Mouse (Mus musculus): ENCODE results near the gene Myo1e. TPM values are rescaled to one million over a fixed set of nuclear protein-coding genes. Genes with fewer than 3 reads are reported as not detected.

Myo1e gene
- polyA plus RNA-seq, 1 experiment from 2014 or later, result 9.0 TPM

DNA sequence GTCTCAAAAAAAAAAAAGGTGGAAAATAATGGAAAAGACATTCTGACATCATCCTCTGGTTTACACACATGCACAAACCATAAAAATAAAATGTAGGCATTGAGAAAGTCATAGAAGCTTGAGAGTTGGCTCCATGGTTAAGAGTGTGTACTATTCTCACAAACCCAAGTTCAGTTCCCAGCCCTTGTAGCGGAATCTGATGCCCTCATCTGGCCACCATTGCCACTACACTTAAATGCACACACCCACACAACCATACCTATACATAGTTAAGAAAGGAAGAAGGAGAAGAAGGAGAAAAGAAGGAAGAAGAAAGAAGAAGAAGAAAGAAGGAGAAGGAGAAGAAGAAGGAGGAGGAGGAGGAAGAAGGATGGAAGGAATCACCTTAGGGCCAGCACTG is 106.9 kb downstream of the Myo1e start:
- WGBS, result 100% methylated on average over 1 of the region's 1 CpGs
- H3K4me3 ChIP-seq, result no peak overlapping the region
- H3K4me1 ChIP-seq (replicated peaks), result no peaks in the 10 kb centered on the region
- H3K9me3 ChIP-seq, result no peaks in the 10 kb centered on the region
- H3K27me3 ChIP-seq, result no peaks in the 10 kb centered on the region
- H3K36me3 ChIP-seq, result no peaks in the 10 kb centered on the region
- H3K9ac ChIP-seq, result no peak overlapping the region
- no peak overlapping the region for H3K27ac ChIP-seq (replicated peaks)
- ATAC-seq (ENCODE audit: low FRiP score, low read depth), result no peak
- H3K4me2 ChIP-seq, result no peak overlapping the region

DNA sequence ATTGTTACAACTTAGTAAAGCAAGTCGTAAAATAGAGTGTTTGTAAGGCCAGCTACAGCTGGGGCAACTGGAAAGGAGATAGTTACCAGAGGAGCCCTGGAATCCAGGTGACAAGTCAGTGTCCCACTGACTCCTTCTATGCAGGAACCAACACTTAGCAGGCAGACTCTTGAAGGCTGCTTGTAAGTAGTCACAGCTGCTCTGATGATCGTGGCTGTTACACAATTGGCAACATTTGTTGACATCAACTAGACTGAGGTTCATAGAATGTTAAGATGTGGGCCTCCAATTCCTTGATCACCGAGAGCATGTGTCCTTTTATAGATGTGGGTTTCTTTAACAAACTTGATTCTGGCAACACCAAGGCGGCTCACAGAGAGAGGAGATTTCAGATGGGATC is 108.0 kb downstream of the Myo1e start:
- WGBS, result 67% methylated on average over 4 of the region's 4 CpGs
- no peak for ATAC-seq (ENCODE audit: low FRiP score, low read depth)
- Histone ChIP-seq H3K9me3 (no peaks in the 10 kb centered on the region), H3K4me3 (no peak overlapping the region), H3K4me1 (replicated peaks) (no peaks in the 10 kb centered on the region), H3K27ac (replicated peaks) (no peak overlapping the region), H3K9ac (no peak overlapping the region), H3K4me2 (no peak overlapping the region), H3K36me3 (no peaks in the 10 kb centered on the region), H3K27me3 (no peaks in the 10 kb centered on the region)

DNA sequence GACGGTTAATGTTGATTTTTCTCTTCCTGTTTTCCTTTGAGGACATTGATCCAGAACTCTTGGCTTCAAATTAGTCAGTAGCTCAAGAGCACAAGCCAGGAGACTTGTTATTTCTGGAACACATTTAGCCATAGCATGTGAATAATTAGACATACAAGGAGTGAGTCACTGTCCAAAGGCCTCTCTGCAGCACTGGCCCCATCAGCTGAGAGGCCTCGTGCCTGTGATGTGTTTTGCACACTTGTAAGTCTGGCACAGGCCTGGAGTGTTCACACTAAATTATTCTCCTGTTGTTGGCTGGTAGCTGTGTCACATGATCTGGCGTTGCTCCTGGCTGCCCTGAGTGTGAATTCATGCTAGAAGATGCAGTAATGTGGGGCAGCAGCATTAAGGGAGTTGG is 111.5 kb downstream of the Myo1e start:
- H3K4me2 ChIP-seq, result no peak overlapping the region
- H3K36me3 ChIP-seq, result no peaks in the 10 kb centered on the region
- ATAC-seq (ENCODE audit: low FRiP score, low read depth), result no peak
- no peaks in the 10 kb centered on the region for H3K27me3 ChIP-seq
- H3K9ac ChIP-seq, result no peak overlapping the region
- 62% methylated on average over 3 of the region's 3 CpGs for WGBS
- H3K27ac ChIP-seq (replicated peaks), result no peak overlapping the region
- no peaks in the 10 kb centered on the region for H3K4me1 ChIP-seq (replicated peaks)
- H3K9me3 ChIP-seq, result no peaks in the 10 kb centered on the region
- H3K4me3 ChIP-seq, result no peak overlapping the region

DNA sequence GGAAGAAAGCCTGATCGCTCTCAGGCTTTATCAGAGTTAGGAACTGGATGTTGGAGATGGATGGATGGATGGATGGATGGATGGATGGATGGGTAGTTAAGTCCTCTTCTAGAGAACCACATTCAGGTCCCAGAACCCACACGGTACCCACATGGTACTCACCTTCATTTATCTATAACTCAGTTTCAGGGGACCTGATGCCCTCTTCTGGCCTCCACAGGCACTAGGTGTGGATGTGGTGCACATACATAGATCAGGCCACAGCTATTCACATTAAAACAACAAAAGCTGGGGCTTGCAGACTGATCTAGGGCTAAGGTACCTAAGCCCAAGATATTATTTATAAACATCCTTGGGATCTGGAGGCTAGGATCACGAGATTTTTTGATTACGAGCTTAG is 117.2 kb downstream of the Myo1e start:
- 89% methylated on average over 4 of the region's 4 CpGs for WGBS

DNA sequence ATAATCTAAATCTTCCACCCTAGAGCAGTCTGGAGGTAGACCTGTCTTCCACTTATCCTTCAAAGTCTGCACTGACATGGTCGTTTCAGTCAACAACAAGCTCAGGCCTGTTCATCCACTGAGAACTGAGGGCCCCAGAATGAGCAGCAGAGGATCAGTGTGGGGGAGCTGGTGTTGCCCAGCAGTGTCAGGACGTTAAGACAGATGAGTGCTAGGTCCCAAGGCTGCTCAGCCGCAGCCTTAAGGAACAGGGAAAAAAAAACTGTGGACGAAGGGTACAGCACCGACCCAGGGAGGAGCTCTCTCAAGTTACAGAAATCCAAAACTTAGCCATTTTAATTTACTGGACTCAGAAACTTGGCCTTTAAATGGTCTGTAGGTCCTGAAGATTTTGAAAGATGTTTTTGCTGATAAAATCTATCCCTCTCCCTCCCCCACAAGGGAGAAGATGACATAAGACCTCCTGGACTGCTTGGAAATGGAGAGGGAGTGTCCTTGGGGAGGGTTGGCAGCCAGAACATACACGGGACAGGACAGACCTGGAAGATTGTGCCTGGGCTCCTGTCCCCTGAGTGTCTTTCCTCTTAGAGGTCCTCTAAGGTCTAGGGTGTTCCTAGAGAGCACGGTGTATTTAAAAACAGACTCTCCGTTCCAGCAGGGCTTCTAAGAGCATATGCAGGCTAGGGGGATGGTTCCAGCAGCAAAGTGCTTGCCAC is 118.9 kb downstream of the Myo1e start:
- no peaks in the 10 kb centered on the region for H3K4me1 ChIP-seq (replicated peaks)
- no peak for ATAC-seq (ENCODE audit: low FRiP score, low read depth)
- H3K36me3 ChIP-seq, result no peaks in the 10 kb centered on the region
- no peak overlapping the region for H3K4me2 ChIP-seq
- WGBS, result 81% methylated on average over 8 of the region's 8 CpGs
- H3K27me3 ChIP-seq, result no peaks in the 10 kb centered on the region
- no peak overlapping the region for H3K27ac ChIP-seq (replicated peaks)
- H3K9ac ChIP-seq, result no peak overlapping the region
- no peaks in the 10 kb centered on the region for H3K9me3 ChIP-seq
- no peak overlapping the region for H3K4me3 ChIP-seq

More for the DNA sequence above, 117.2 kb downstream of the Myo1e start:
- no peak overlapping the region for H3K9ac ChIP-seq
- ATAC-seq (ENCODE audit: low FRiP score, low read depth), result no peak
- no peak overlapping the region for H3K27ac ChIP-seq (replicated peaks)
- no peaks in the 10 kb centered on the region for H3K27me3 ChIP-seq
- H3K4me3 ChIP-seq, result no peak overlapping the region
- no peaks in the 10 kb centered on the region for H3K9me3 ChIP-seq
- no peaks in the 10 kb centered on the region for H3K4me1 ChIP-seq (replicated peaks)
- H3K36me3 ChIP-seq, result no peaks in the 10 kb centered on the region
- no peak overlapping the region for H3K4me2 ChIP-seq

DNA sequence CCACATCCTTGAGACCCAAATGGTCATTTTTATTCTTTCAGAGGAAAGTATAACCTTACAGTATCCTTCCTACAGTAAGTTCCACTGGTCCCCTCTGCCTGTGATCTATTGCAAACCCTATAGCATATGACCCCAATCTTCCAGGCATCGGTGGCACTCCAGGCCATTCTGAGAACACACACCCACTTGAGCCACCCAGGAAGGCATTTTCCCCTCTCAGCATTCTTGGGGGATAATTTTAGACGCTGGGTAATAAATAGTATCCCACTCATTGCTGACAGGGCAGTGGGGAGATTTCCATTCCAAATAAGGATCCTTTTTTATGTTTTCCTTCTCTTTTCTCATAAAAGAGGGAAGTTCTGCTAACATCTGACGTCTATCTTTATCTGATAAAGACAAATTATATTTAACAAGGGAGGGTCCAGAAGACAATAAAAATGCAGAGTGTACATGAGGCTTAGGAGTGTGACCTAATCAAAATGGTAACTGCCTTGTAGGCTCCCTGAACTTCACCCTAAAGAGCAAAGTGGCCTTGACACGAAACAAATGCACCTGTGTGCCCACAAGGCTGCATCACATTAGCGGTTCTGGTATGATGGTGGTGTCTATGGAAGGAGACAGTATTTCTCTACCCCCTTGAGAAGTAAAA is 121.2 kb downstream of the Myo1e start:
- H3K9ac ChIP-seq, result no peak overlapping the region
- ATAC-seq (ENCODE audit: low FRiP score, low read depth), result no peak
- no peak overlapping the region for H3K4me3 ChIP-seq
- no peaks in the 10 kb centered on the region for H3K36me3 ChIP-seq
- H3K4me2 ChIP-seq, result no peak overlapping the region
- H3K4me1 ChIP-seq (replicated peaks), result no peaks in the 10 kb centered on the region
- H3K27me3 ChIP-seq, result no peaks in the 10 kb centered on the region
- no peaks in the 10 kb centered on the region for H3K9me3 ChIP-seq
- 90% methylated on average over 5 of the region's 5 CpGs for WGBS
- no peak overlapping the region for H3K27ac ChIP-seq (replicated peaks)

DNA sequence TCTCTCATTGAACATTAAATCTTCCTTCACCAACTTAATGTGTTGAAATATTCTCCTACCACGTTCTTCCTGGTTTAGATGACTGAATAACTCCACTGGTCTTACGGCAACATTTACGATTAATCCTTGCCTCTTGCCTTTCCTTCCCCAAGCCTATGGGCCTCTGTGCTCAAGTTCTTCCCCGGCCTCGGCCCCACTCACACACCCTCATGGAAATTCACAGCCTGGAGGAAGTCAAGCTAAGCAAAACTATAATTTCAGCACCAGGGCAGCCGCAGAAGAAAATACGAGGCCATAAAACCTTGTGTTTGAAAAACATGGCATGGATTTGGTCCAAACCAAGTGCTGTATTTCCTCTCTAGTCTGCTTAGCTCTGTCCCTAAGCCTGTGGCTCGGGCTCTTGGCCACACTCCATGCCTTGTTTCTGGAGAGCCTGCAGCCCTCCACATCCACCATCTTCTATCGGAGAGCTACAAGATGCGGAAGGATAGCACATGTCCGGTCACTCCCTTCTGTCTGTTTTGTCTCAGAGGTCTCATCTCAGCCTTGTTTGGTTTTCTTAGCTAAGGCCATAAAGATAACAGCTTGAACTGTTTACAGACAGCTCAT is 124.7 kb downstream of the Myo1e start:
- Histone ChIP-seq H3K4me3 (no peak overlapping the region), H3K4me2 (no peak overlapping the region), H3K36me3 (no peaks in the 10 kb centered on the region), H3K4me1 (replicated peaks) (no peaks in the 10 kb centered on the region), H3K27me3 (no peaks in the 10 kb centered on the region), H3K27ac (replicated peaks) (no peak overlapping the region), H3K9ac (no peak overlapping the region), H3K9me3 (no peaks in the 10 kb centered on the region)
- no peak for ATAC-seq (ENCODE audit: low FRiP score, low read depth)
- 88% methylated on average over 11 of the region's 11 CpGs for WGBS

DNA sequence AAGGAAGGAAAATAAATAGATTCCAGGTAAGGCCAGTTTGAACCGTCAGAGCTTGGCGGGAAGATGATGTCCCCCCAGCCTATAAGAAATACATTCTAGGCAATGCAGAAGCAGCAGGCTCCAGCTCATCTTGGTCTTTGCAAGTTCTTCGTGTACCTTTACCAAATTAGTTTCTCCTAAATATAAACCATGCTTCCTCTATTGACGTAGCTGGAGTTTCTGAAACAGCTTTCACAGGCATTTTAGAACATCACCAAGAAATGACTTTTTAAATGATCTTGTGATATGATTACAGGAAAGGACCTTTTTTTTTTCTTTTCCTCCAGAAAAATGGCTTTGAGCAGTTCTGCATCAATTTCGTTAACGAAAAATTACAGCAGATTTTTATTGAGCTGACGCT is 131.2 kb downstream of the Myo1e start:
- no peak for ATAC-seq (ENCODE audit: low FRiP score, low read depth)
- no peak overlapping the region for H3K4me3 ChIP-seq
- no peaks in the 10 kb centered on the region for H3K4me1 ChIP-seq (replicated peaks)
- H3K36me3 ChIP-seq, result no peaks in the 10 kb centered on the region
- H3K27me3 ChIP-seq, result no peaks in the 10 kb centered on the region
- no peak overlapping the region for H3K4me2 ChIP-seq
- WGBS, result 90% methylated on average over 7 of the region's 7 CpGs
- no peaks in the 10 kb centered on the region for H3K9me3 ChIP-seq
- H3K27ac ChIP-seq (replicated peaks), result no peak overlapping the region
- H3K9ac ChIP-seq, result no peak overlapping the region

DNA sequence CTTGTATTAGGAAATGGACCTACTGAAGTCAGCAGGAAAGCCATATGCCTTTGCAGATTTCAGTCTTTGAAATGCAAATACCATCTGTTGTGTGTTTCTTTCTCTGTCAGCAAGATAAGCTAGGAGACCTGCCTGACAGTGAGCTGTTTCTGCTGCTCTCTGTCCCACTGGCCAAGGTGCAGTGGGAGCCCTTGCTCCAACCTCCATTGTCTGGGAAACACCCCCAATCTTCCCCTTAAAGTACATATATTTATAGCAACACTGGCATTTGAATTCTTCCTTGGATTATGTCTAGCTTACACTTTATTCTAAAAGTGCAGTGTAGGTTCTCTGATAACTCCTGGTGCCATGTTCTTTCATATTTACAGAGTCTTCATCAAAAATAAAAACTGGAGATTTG is 131.7 kb downstream of the Myo1e start:
- no peak overlapping the region for H3K4me3 ChIP-seq
- H3K27me3 ChIP-seq, result no peaks in the 10 kb centered on the region
- ATAC-seq (ENCODE audit: low FRiP score, low read depth), result no peak
- no peak overlapping the region for H3K4me2 ChIP-seq
- H3K36me3 ChIP-seq, result no peaks in the 10 kb centered on the region
- H3K4me1 ChIP-seq (replicated peaks), result no peaks in the 10 kb centered on the region
- no peaks in the 10 kb centered on the region for H3K9me3 ChIP-seq
- no peak overlapping the region for H3K9ac ChIP-seq
- H3K27ac ChIP-seq (replicated peaks), result no peak overlapping the region

DNA sequence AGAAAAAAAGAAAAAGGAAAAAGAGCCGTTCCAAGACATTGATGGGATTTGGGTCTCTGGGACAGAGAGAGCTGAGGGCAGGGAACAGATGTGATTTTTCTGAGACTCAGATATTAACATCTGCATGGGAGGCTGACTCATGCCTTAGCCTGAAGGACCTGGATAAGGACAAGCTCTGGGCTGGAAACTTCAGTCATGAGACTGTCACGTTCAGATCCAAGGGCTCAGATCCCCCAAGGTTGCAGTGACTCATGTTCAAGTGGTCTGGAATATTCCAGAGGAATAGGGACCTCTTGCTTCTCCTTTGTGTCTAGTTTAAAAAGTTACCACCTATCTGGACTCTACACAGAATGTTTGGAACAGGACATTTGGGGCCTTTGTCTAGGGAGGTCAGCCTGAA is 142.1 kb downstream of the Myo1e start:
- Histone ChIP-seq H3K9ac (no peak overlapping the region), H3K27me3 (no peaks in the 10 kb centered on the region), H3K4me2 (no peak overlapping the region), H3K36me3 (no peaks in the 10 kb centered on the region), H3K4me3 (no peak overlapping the region), H3K9me3 (no peaks in the 10 kb centered on the region), H3K27ac (replicated peaks) (no peak overlapping the region), H3K4me1 (replicated peaks) (peaks cover 6% of the 10 kb centered on the region)
- no peak for ATAC-seq (ENCODE audit: low FRiP score, low read depth)
- WGBS, result 94% methylated on average over 2 of the region's 2 CpGs

DNA sequence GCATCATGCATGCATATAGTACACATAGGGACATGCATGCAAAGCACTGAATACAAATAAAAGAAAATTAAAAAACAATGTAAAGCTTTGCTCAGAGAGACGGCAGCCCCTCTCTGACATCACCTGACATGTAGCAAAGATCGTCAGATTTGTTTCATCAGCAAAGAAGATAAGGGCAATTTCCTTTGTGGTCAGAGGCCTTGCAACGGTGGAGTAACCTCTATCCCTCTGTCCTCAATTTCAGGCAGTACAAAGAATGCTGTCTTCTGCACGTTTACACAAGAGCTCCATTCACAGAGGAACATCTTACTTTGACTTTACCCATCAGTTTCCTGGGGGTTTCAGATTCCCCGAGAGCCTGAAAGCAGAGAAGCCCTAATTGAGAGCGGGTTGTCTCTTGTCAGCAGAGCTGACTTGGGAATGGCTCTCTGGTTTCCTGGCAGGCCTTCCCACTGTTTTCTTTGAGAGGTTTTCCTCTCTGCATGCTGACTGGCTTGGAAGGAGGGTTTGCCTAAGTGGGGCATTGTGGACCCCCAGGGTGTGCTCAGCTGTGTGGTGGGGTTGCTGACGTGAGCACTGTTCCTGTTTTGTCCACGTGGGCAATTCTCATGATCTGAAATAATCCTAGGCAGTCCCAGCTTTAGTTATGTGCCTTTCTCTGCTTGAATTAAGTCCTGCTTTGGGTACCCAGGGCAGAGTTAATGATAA is 144.6 kb downstream of the Myo1e start:
- WGBS, result 29% methylated on average over 8 of the region's 8 CpGs
- no peak overlapping the region for H3K9ac ChIP-seq
- no peaks in the 10 kb centered on the region for H3K27me3 ChIP-seq
- peak overlapping the region; percentile 48; the same call in 1 of the 2 replicates for H3K27ac ChIP-seq (replicated peaks)
- no peak overlapping the region for H3K4me3 ChIP-seq
- no peak overlapping the region for H3K4me2 ChIP-seq
- H3K9me3 ChIP-seq, result no peaks in the 10 kb centered on the region
- H3K36me3 ChIP-seq, result no peaks in the 10 kb centered on the region
- no peak; the same call in 1 of the 2 replicates for ATAC-seq (ENCODE audit: low FRiP score, low read depth)
- H3K4me1 ChIP-seq (replicated peaks), result peaks cover 6% of the 10 kb centered on the region

DNA sequence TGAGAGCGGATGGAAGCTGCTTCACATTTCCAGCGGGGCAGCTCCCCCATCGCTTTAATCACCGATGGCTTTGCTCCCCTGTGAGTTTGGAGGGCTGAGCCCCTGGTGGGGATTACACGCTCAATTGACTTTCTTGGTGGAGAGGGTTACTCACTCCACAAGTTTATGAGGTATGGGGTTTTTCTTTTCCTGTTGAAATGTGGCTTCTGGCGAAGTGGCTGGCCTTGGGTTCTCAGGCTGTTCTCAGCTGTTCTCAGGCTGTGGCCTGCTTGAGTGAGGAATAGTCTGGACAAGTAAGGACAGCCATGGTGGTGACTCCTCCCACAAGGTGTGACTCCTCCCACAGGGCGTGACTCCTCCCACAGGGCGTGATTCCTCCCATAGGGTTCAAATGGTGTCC is 149.1 kb downstream of the Myo1e start:
- Histone ChIP-seq H3K27me3 (no peaks in the 10 kb centered on the region), H3K9me3 (no peaks in the 10 kb centered on the region), H3K4me1 (replicated peaks) (peaks cover 6% of the 10 kb centered on the region), H3K4me2 (no peak overlapping the region), H3K4me3 (no peak overlapping the region), H3K36me3 (peaks cover 11% of the 10 kb centered on the region; the same call in 1 of the 2 replicates), H3K27ac (replicated peaks) (no peak overlapping the region), H3K9ac (no peak overlapping the region)
- WGBS, result 55% methylated on average over 8 of the region's 8 CpGs
- no peak for ATAC-seq (ENCODE audit: low FRiP score, low read depth)

Data from hindbrain, embryonic 15.5 days (tissue).